Mouse (Mus musculus) brain, embryonic 14.5 days (tissue): ENCODE results near the gene Emcn.

Experiments
- CTCF ChIP-seq: fragments of 200-500 bp; IDR thresholded peaks from 2 replicates; pipeline ENCODE4 v1.5.1; 2012; ENCODE audit warnings: inconsistent platforms, mild to moderate bottlenecking, moderate library complexity, borderline replicate concordance; ENCODE audit not compliant: insufficient read depth, insufficient read length; ENCODE audit errors: extremely low read depth
- POLR2A ChIP-seq: fragments of 200-500 bp; IDR thresholded peaks from 2 replicates; pipeline ENCODE4 v1.6.1; 2012; ENCODE audit warnings: mild to moderate bottlenecking, inconsistent platforms, borderline replicate concordance; ENCODE audit not compliant: poor library complexity, insufficient read depth, insufficient read length, severe bottlenecking; ENCODE audit errors: extremely low read depth

- TF ChIP-seq CTCF: no peak
- TF ChIP-seq POLR2A: no peak
Observed at GRCm38 (mm10) chr3:137343446-137343845, 2.6 kb downstream of the Emcn start.
